Mouse (Mus musculus) liver, embryonic 12.5 days (tissue): ENCODE data around the gene Igfbp4. TPM values are rescaled to one million over a fixed set of nuclear protein-coding genes. Genes with fewer than 3 reads are reported as not detected.
A peak's percentile ranks its signal among the peaks of the same experiment; 100 is the strongest.

Source experiments
- ATAC-seq: fragments of 200-750 bp; cut with Nextera tagmentation; 2 replicates; pipeline ENCODE4 v1.8.0; 2017; ENCODE audit warnings: moderate number of reproducible peaks, mild to moderate bottlenecking, moderate library complexity
- H3K27ac ChIP-seq: fragments of 300-500 bp; sonication (generic); 2 replicates; pipeline ENCODE4 v1.5.1; 2016; ENCODE audit warnings: mild to moderate bottlenecking
- H3K27me3 ChIP-seq: fragments of 300-500 bp; sonication (generic); replicated peaks from 2 replicates; pipeline ENCODE4 v1.6.1; 2016; ENCODE audit warnings: mild to moderate bottlenecking, moderate library complexity
- H3K36me3 ChIP-seq: fragments of 300-500 bp; sonication (generic); 2 replicates; pipeline ENCODE4 v1.6.1; 2016; ENCODE audit warnings: mild to moderate bottlenecking, moderate library complexity
- H3K4me1 ChIP-seq: fragments of 300-500 bp; sonication (generic); 2 replicates; pipeline ENCODE4 v1.6.1; 2016
- H3K4me2 ChIP-seq: fragments of 300-500 bp; sonication (generic); 2 replicates; pipeline ENCODE4 v1.6.1; 2016; ENCODE audit warnings: mild to moderate bottlenecking, moderate library complexity
- H3K4me3 ChIP-seq: fragments of 300-500 bp; sonication (generic); 2 replicates; pipeline ENCODE4 v1.5.1; 2016; ENCODE audit warnings: mild to moderate bottlenecking, moderate library complexity
- H3K9ac ChIP-seq: fragments of 300-500 bp; sonication (generic); 2 replicates; pipeline ENCODE4 v1.6.1; 2016; ENCODE audit warnings: mild to moderate bottlenecking, moderate library complexity
- H3K9me3 ChIP-seq: fragments of 300-500 bp; sonication (generic); replicated peaks from 2 replicates; pipeline ENCODE4 v1.6.1; 2016; ENCODE audit warnings: mild to moderate bottlenecking, moderate library complexity
- WGBS: fragments of 180-500 bp; shearing (Covaris S2); methylation state at CpG from one replicate; pipeline ENCODE4 v1.1.7; 2016; ENCODE audit not compliant: insufficient replicate concordance; 5-methylcytosine and 5-hydroxymethylcytosine counted together
- polyA plus RNA-seq: library from polyadenylated mRNA; unstranded; fragments of >200 nt; fragmentation: Nextera tagmentation; extraction: Ambion mirVana; gene quantifications from 2 replicates; pipeline ENCODE4 v1.2.1, GENCODE M21; 2016

Igfbp4 gene
- polyA plus RNA-seq, 1 experiment from 2014 or later, result 236 TPM

- no peak overlapping the region for H3K9ac ChIP-seq
- H3K4me3 ChIP-seq, result no peak overlapping the region
- WGBS, result 62% methylated on average over 6 of the region's 6 CpGs
- peak overlapping the region; percentile 21 for H3K4me2 ChIP-seq
- peaks cover 59% of the 10 kb centered on the region for H3K27me3 ChIP-seq
- H3K4me1 ChIP-seq, result peaks cover 50% of the 10 kb centered on the region
- peak overlapping the region; percentile 59; the same call in 1 of the 2 replicates for H3K27ac ChIP-seq
- peaks cover 18% of the 10 kb centered on the region for H3K36me3 ChIP-seq
- H3K9me3 ChIP-seq, result no peaks in the 10 kb centered on the region
- ATAC-seq, result no peak
Observed at GRCm38 (mm10) chr11:99043632-99044031, 2.6 kb downstream of the Igfbp4 start.

GRCm38 (mm10) chr11:99044306-99044705, 3.3 kb downstream of the Igfbp4 start:
- peak overlapping the region; percentile 21 for H3K4me2 ChIP-seq
- peaks cover 52% of the 10 kb centered on the region for H3K27me3 ChIP-seq
- no peaks in the 10 kb centered on the region for H3K9me3 ChIP-seq
- no peak for ATAC-seq
- H3K4me3 ChIP-seq, result no peak overlapping the region
- H3K36me3 ChIP-seq, result peaks cover 25% of the 10 kb centered on the region
- peak overlapping the region; percentile 59 for H3K27ac ChIP-seq
- H3K4me1 ChIP-seq, result peaks cover 50% of the 10 kb centered on the region
- H3K9ac ChIP-seq, result no peak overlapping the region
- WGBS, result 64% methylated on average over 5 of the region's 5 CpGs

DNA sequence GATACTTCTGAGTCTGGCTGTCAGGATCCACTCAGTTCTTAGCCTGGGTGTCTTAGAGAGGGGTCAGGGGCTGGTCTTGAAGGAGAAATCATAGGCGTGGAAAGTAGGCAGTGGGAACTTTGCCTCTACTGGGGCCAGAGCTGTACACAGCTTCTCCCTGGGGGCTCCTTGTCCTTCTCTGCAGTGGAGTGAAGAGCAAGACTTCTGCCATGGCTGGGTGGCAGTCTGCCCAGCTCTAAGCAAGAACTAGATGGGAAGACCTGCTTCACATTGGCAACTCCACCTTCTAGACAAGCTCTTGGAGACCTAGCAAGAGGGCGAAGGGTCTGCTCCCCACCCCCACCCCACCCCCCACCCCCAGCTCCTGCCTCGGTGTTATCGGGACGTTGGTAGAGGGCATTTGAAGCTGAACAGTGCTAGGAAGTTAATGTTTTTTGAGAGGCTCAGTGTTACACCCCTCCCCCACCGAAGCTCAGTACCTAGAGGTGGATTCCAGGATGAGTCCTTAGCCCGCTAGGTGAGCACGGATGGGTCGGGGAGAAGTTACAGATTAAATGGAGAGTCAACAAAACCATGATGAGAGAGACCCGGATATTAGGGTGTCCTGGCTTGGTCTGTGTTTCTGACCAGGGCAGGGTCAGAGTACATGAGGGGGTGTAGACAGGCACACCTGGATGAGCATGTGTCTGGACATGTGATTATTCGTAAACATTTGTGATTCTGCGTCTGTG, 4.3 kb downstream of the Igfbp4 start:
- Histone ChIP-seq H3K9ac (no peak overlapping the region), H3K4me2 (peak overlapping the region; percentile 21), H3K27me3 (peaks cover 42% of the 10 kb centered on the region), H3K4me3 (no peak overlapping the region), H3K9me3 (no peaks in the 10 kb centered on the region), H3K27ac (peak overlapping the region; percentile 59; the same call in 1 of the 2 replicates), H3K4me1 (peaks cover 49% of the 10 kb centered on the region), H3K36me3 (peaks cover 34% of the 10 kb centered on the region)
- peak; percentile 54 for ATAC-seq
- WGBS, result 63% methylated on average over 12 of the region's 12 CpGs

DNA sequence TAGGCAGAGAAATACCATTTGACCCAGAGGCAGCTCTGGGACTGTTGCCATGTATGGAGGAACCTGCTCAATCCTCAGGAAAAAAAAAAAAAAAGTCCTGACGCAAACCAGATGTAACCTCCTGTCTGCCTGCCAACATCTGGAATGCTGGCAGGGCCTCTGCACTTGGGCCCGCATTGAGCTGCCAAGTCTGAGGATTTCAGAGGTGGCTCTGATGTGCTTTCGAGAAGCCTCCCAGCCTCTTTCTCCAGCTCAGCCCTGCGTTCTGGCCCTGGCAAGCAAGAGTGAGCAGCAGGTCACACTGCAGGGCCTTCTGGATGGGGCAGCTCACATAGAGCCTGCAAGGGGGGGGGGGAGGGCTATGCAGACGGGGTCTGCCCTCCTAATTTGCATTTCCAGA, 6.1 kb downstream of the Igfbp4 start:
- peaks cover 32% of the 10 kb centered on the region for H3K4me1 ChIP-seq
- no peak overlapping the region for H3K27ac ChIP-seq
- H3K4me3 ChIP-seq, result no peak overlapping the region
- 57% methylated on average over 5 of the region's 5 CpGs for WGBS
- H3K9ac ChIP-seq, result no peak overlapping the region
- no peak for ATAC-seq
- peaks cover 51% of the 10 kb centered on the region for H3K36me3 ChIP-seq
- no peak overlapping the region for H3K4me2 ChIP-seq
- no peaks in the 10 kb centered on the region for H3K9me3 ChIP-seq
- peaks cover 24% of the 10 kb centered on the region for H3K27me3 ChIP-seq

- 51% methylated on average over 2 of the region's 2 CpGs for WGBS
- H3K27me3 ChIP-seq, result peaks cover 19% of the 10 kb centered on the region
- no peak overlapping the region for H3K4me3 ChIP-seq
- no peak overlapping the region; the same call in 1 of the 2 replicates for H3K27ac ChIP-seq
- ATAC-seq, result no peak
- no peak overlapping the region for H3K4me2 ChIP-seq
- peaks cover 28% of the 10 kb centered on the region for H3K4me1 ChIP-seq
- no peak overlapping the region for H3K9ac ChIP-seq
- H3K36me3 ChIP-seq, result peaks cover 55% of the 10 kb centered on the region
- H3K9me3 ChIP-seq, result no peaks in the 10 kb centered on the region
Observed at GRCm38 (mm10) chr11:99047643-99048042, 6.6 kb downstream of the Igfbp4 start.

DNA sequence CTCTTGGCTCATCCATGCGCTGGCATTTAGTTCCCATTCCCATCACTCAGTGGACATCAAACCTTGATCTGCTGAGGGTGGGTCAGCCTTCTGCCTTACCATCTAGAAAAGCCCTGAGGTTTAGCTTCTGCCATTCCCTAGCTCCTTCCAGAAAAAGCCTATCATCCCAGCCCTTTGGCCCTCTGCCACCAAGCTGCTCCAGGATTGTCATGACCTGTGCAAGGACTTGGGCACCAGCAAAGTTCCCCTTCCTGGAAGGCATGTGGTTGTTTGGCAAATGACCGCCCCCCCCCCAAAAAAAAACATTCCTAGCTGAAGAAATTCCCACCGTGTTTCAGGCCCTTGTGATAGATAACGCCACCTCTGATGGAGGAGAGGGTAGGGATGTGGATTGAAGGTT, 14.1 kb downstream of the Igfbp4 start:
- no peak overlapping the region for H3K4me3 ChIP-seq
- no peak for ATAC-seq
- H3K4me1 ChIP-seq, result no peaks in the 10 kb centered on the region; the same call in 1 of the 2 replicates
- no peak overlapping the region for H3K4me2 ChIP-seq
- H3K27me3 ChIP-seq, result 0 out of 2 replicates have a peak, but pooled peaks cover 2% of the 10 kb centered on the region
- H3K36me3 ChIP-seq, result peaks cover 28% of the 10 kb centered on the region
- no peak overlapping the region for H3K9ac ChIP-seq
- H3K27ac ChIP-seq, result no peak overlapping the region
- WGBS, result 42% methylated on average over 4 of the region's 4 CpGs
- H3K9me3 ChIP-seq, result no peaks in the 10 kb centered on the region

DNA sequence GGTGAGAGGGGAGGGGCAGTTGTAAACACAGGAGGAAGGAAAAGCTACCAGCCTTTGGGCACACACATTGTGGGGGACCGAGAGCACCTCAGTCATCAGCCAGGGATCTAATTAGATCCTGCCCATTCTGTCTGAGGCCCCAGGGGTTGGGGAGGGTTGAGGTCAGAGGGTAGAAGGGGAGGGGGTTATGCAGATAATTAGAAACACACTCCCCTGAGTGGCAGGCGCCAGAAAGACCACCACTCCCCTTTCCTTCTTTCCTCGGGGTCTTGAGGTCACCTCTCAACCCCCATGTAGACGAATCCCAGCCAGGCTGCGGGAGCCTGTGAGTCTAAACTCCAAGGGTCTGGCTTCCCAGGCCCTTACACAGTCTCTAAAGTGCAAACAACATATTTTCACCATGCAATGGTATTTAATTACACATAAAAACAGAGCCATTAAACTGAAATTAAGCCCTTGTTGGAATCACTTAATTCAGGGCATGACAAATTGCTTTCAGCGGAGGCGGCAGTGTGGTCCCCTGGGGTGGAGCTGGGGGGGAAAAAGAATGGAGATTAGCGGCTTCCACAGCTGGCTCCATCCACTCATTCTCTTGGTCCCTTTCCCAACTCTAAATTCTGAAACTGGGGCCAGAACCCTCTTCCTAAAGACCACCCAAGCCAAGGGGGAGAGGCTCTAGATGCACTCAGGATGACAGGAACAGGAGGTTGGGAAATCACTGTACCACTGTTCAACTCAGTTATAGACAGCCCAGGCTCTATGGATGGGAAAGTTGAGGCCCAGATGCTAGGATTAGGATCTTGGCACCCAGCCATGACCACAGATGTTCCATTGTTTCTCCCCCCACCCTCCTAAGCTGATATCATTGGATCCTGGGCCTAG, 14.8 kb downstream of the Igfbp4 start:
- no peak for ATAC-seq
- H3K9me3 ChIP-seq, result no peaks in the 10 kb centered on the region
- no peak overlapping the region for H3K9ac ChIP-seq
- 36% methylated on average over 8 of the region's 8 CpGs for WGBS
- H3K4me2 ChIP-seq, result no peak overlapping the region
- no peak overlapping the region for H3K27ac ChIP-seq
- no peak overlapping the region for H3K4me3 ChIP-seq
- H3K4me1 ChIP-seq, result no peaks in the 10 kb centered on the region; the same call in 1 of the 2 replicates
- peaks cover 23% of the 10 kb centered on the region for H3K36me3 ChIP-seq
- H3K27me3 ChIP-seq, result 0 out of 2 replicates have a peak, but pooled peaks cover 3% of the 10 kb centered on the region

GRCm38 (mm10) chr11:99060435-99060834, 19.4 kb downstream of the Igfbp4 start:
- no peak overlapping the region for H3K4me3 ChIP-seq
- H3K9me3 ChIP-seq, result no peaks in the 10 kb centered on the region
- peaks cover 7% of the 10 kb centered on the region; the same call in 1 of the 2 replicates for H3K4me1 ChIP-seq
- H3K36me3 ChIP-seq, result no peaks in the 10 kb centered on the region
- H3K27ac ChIP-seq, result no peak overlapping the region
- H3K9ac ChIP-seq, result no peak overlapping the region
- WGBS, result 73% methylated on average over 3 of the region's 3 CpGs
- H3K4me2 ChIP-seq, result no peak overlapping the region
- no peak for ATAC-seq
- 0 out of 2 replicates have a peak, but pooled peaks cover 6% of the 10 kb centered on the region for H3K27me3 ChIP-seq

DNA sequence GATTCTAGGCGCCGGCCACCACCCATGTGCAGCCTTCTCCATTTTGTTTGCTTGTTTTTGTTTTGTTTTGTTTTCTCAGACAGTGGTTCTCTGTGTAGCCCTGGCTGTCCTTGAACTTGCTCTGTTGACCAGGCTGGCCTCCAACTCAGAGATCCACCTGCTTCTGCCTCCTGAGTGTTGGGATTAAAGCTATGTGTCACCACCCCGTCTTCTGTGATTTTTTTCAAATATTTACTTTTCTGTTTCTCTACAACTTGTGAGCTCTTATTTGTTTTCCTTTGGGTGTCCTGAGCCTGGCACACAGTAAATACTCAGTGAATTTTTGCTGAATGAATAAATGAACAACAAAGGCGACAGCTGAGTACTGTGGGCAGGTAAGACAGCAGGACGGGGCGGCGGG, 21.6 kb downstream of the Igfbp4 start:
- no peak overlapping the region for H3K4me3 ChIP-seq
- no peak overlapping the region for H3K4me2 ChIP-seq
- H3K27ac ChIP-seq, result no peak overlapping the region
- no peaks in the 10 kb centered on the region for H3K36me3 ChIP-seq
- no peak for ATAC-seq
- H3K9me3 ChIP-seq, result no peaks in the 10 kb centered on the region
- H3K9ac ChIP-seq, result no peak overlapping the region
- peaks cover 11% of the 10 kb centered on the region; the same call in 1 of the 2 replicates for H3K4me1 ChIP-seq
- H3K27me3 ChIP-seq, result 0 out of 2 replicates have a peak, but pooled peaks cover 6% of the 10 kb centered on the region
- WGBS, result 76% methylated on average over 7 of the region's 7 CpGs

DNA sequence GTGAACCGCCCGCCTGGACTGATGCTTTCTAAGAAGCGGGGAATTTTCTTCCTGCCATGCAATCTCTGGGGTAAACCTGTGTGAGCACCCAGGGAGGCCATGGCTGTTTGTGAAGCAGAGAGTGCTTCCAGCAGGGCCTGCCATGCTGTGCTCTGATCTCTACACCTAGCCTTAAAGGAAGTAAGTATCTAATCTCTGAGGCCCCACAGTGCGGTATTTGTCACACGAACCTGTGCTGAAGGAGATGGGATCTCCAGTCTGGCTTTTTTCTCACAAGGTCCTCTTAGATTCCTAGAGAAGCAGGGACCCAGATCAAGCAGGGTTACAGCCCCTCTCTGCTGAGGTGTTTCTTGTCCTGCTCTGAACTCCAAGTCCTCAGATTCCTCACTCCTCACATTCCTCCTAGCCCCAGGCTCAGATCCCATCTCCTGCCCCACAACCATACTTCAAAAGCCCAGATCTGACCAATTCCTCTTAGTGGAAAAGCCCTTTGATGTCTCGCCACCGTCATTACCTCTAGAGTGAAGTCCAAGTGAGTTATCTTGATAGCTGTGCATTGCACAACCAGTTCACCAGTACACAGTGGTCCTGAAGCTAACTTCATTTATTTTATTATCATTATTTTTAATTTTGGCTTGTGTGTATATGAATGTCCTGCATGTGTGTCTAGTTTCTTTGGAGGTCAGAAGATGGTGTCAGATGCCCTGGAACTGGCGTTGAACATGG, 22.5 kb downstream of the Igfbp4 start:
- Histone ChIP-seq H3K4me2 (no peak overlapping the region), H3K27ac (peak overlapping the region; percentile 17; the same call in 1 of the 2 replicates), H3K36me3 (no peaks in the 10 kb centered on the region), H3K27me3 (0 out of 2 replicates have a peak, but pooled peaks cover 6% of the 10 kb centered on the region), H3K9me3 (no peaks in the 10 kb centered on the region), H3K4me1 (peaks cover 11% of the 10 kb centered on the region; the same call in 1 of the 2 replicates), H3K4me3 (no peak overlapping the region), H3K9ac (no peak overlapping the region)
- no peak for ATAC-seq
- WGBS, result 27% methylated on average over 8 of the region's 8 CpGs

DNA sequence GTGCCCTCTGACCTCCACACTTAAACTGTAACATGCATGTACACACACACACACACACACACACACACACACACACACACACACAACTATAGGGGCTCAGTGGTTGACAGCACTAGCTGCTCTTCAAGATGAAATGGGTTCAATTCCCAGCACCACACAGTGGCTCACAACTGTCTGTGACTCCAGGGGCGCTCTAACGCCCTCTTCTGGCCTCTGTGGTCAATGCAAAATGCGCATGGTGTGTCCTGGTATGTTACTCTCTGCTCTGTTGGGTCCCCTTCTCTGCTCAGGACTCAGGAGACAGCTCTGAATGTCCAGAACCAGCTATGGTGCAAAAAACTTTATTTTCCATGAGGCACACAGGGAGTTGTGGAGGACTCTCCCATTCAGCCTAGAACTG, 24.3 kb downstream of the Igfbp4 start:
- Histone ChIP-seq H3K27ac (no peak overlapping the region), H3K4me2 (no peak overlapping the region)

More for the DNA sequence above, 24.3 kb downstream of the Igfbp4 start:
- 0 out of 2 replicates have a peak, but pooled peaks have one; percentile 2 for ATAC-seq
- peaks cover 11% of the 10 kb centered on the region; the same call in 1 of the 2 replicates for H3K4me1 ChIP-seq
- 52% methylated on average over 3 of the region's 3 CpGs for WGBS
- H3K36me3 ChIP-seq, result no peaks in the 10 kb centered on the region
- H3K27me3 ChIP-seq, result 0 out of 2 replicates have a peak, but pooled peaks cover 3% of the 10 kb centered on the region
- no peaks in the 10 kb centered on the region for H3K9me3 ChIP-seq
- no peak overlapping the region for H3K4me3 ChIP-seq
- H3K9ac ChIP-seq, result no peak overlapping the region
